ENCODE assay signal across 24 mouse cellular contexts in genomic region chr1:156852409-156852808, GRCm38 (mm10). TPM values are rescaled to one million over a fixed set of nuclear protein-coding genes. Genes with fewer than 3 reads are reported as not detected.
A peak's percentile ranks its signal among the peaks of the same experiment; 100 is the strongest.
DNase-seq lines count a peak whose midpoint lies in the region; ATAC-seq and TF ChIP-seq lines count a peak whose summit lies in the region.
"Had no signal": no experiment of that assay in that cellular context is flagged by ENCODE, and none has a peak within 500 bp of the region (broad histone marks: within the 10 kb centered on the region; RNA-seq: fewer than 3 reads in every experiment).

No protein-coding gene starts in this region.

- H3K4me3 ChIP-seq in gastrocnemius, adult 2 months: no peak overlapping the region
- no peak overlapping the region for H3K4me3 ChIP-seq in limb, embryonic 14.5 days (replicated peaks; ENCODE audit: low read length)
- H3K4me3 ChIP-seq: erythroblast, embryonic 14.5 days; forebrain, embryonic 15.5 days; layer of hippocampus, adult 2 months had no signal

- no peaks in the 10 kb centered on the region for H3K9me3 ChIP-seq in limb, embryonic 14.5 days (ENCODE audit: control insufficient read depth, low read length)
- H3K9me3 ChIP-seq: forebrain, embryonic 15.5 days had no signal

- H3K36me3 ChIP-seq in limb, embryonic 14.5 days (ENCODE audit: control insufficient read depth, insufficient read depth, low read length): peaks cover 28% of the 10 kb centered on the region

- intact Hi-C loops in gastrocnemius, adult 2 months (cut with DNase I): no loop called here

- no peak for TF ChIP-seq CTCF in gastrocnemius, adult 2 months (IDR thresholded peaks at IDR 0.05)

- 0 out of 2 replicates have a peak overlapping the region, but pooled peaks have one; percentile 10 for H3K27ac ChIP-seq in gastrocnemius, adult 2 months
- peak overlapping the region; percentile 58; the same call in 1 of the 2 replicates for H3K27ac ChIP-seq in limb, embryonic 14.5 days (replicated peaks; ENCODE audit: low read depth, low read length)
- H3K27ac ChIP-seq: forebrain, embryonic 15.5 days; kidney, postnatal 0 days; layer of hippocampus, adult 2 months had no signal

- no peak overlapping the region for H3K9ac ChIP-seq in limb, embryonic 14.5 days (ENCODE audit: low read depth, low read length, severe bottlenecking)
- H3K9ac ChIP-seq: forebrain, embryonic 15.5 days; liver, postnatal 0 days had no signal

- H3K4me1 ChIP-seq in limb, embryonic 14.5 days (ENCODE audit: control insufficient read depth, insufficient read depth, low read length): peaks cover 11% of the 10 kb centered on the region

- peak; percentile 86 for ATAC-seq in limb, embryonic 14.5 days (ENCODE audit: low FRiP score, low read depth)
- ATAC-seq: forebrain, embryonic 15.5 days; inflammation-experienced regulatory T-cells, adult 6 months; liver, postnatal 0 days had no signal

- no peaks in the 10 kb centered on the region for H3K27me3 ChIP-seq in limb, embryonic 14.5 days (ENCODE audit: control insufficient read depth, insufficient read depth, low read length)
- H3K27me3 ChIP-seq: CH12.LX; forebrain, embryonic 15.5 days had no signal

- H3K4me2 ChIP-seq in limb, embryonic 14.5 days (replicated peaks; ENCODE audit: low read depth, low read length, severe bottlenecking): peak overlapping the region; percentile 8; the same call in 1 of the 2 replicates
- H3K4me2 ChIP-seq: forebrain, embryonic 15.5 days; midbrain, embryonic 11.5 days had no signal

- WGBS in limb, embryonic 14.5 days: 23% methylated on average over 9 of the region's 9 CpGs

- DNase-seq in gastrocnemius, adult 2 months: no peak
- no peak for DNase-seq in gastrocnemius, adult 8-10 months (ENCODE audit: low spot score in 2 of 2)
- peak; percentile 68 for DNase-seq in embryo, embryonic 11 days
- peak; percentile 72 for DNase-seq in forelimb bud, embryonic 11.5 days (ENCODE audit: low read depth, low spot score)
- DNase-seq in limb, embryonic 14.5 days (ENCODE audit: low spot score): peak; percentile 67
- no peak for DNase-seq in thymus, postnatal 4 days
- DNase-seq in spleen, adult 18-20 months: no peak
- no peak for DNase-seq in spleen, postnatal 36 days (ENCODE audit: low spot score in 2 of 2)
- DNase-seq: adrenal gland, adult 2 months; cerebellum, postnatal 10 days; heart, adult 11 months; left cerebral cortex, postnatal 4 days; liver, postnatal 0 days; lung, postnatal 36 days; right cerebral cortex, postnatal 4 days; thymus, postnatal 14 days had no signal

- no peak for TF ChIP-seq POLR2A in limb, embryonic 14.5 days (IDR thresholded peaks at IDR 0.05; ENCODE audit: borderline replicate concordance, extremely low read depth, insufficient read depth, insufficient read length)

RNA-seq across cellular contexts. Expression of gene Angptl1, which starts 14.0 kb away (rescaled TPM):
- 10 to 100 TPM in 1 of 2 experiments, 1 to 10 TPM in 1; 8.1 to 14.2 TPM for total RNA-seq in gastrocnemius, adult 2 months (2021)
- 1 to 10 TPM; 4.5 to 6.4 (median 5.9) TPM for total RNA-seq in gastrocnemius, adult 8-10 months (2022)
- 92.9 and 117 TPM in 2 replicates for polyA plus RNA-seq in limb, embryonic 14.5 days (2012; rRNA removed)
- 92.4 and 95.5 TPM in 2 replicates for polyA plus RNA-seq in limb, embryonic 14.5 days (2014; fragmentation: Nextera tagmentation; extraction: Ambion mirVana)
- total RNA-seq: hematopoietic stem cell, adult 5-6 weeks had no signal
- polyA plus RNA-seq: erythroblast, embryonic 14.5 days had no signal

Comparison
In these comparisons a context has a peak if more than half of its experiments do, and no peak if none do; other contexts are left out.
1. DNase-seq: peak in embryo, embryonic 11 days (single experiment), forelimb bud, embryonic 11.5 days (single experiment) and limb, embryonic 14.5 days (single experiment); none in gastrocnemius, adult 2 months (single experiment), gastrocnemius, adult 8-10 months (0 of 2), thymus, postnatal 4 days (single experiment), spleen, adult 18-20 months (0 of 2) and spleen, postnatal 36 days (0 of 2).